Mouse (Mus musculus) left cerebral cortex, postnatal 4 days (tissue): ENCODE results near the gene Fn3k. TPM values are rescaled to one million over a fixed set of nuclear protein-coding genes. Genes with fewer than 3 reads are reported as not detected.
A peak's percentile ranks its signal among the peaks of the same experiment; 100 is the strongest.

Experiments
- DNase-seq: peaks from one replicate; pipeline ENCODE4 v3.0.0-alpha.2; 2022
- intact Hi-C: fragments of 180-260 bp; cut with DNase I; formaldehyde crosslinking; loops from one replicate; pipeline ENCODE4 v1.15.1; 2025
- total RNA-seq, 2 experiments: library from RNA; stranded (reverse); gene quantifications; 2 replicates each; pipeline ENCODE4 v1.2.3; 2021

Gene Fn3k
- total RNA-seq = 1 to 10 TPM; 4.9 to 5.7 TPM

- intact Hi-C loops = no loop called here
- peak; percentile 86 for DNase-seq
These were observed at the start of gene Fn3k for GRCm38 (mm10) chr11:121434156-121435155. Gene Fn3k, plus strand, starts transcription at chr11:121434913.

- intact Hi-C loops = no loop called here
- DNase-seq = peak; percentile 97
These were observed 46.8 kb upstream of the Fn3k start, which contains the start of gene Rab40b for GRCm38 (mm10) chr11:121387750-121388553. Gene Rab40b, minus strand, starts transcription at chr11:121388251.

GRCm38 (mm10) chr11:121388554-121388945, 46.2 kb upstream of the Fn3k start:
- intact Hi-C loops = no loop called here
- DNase-seq = no peak

DNA sequence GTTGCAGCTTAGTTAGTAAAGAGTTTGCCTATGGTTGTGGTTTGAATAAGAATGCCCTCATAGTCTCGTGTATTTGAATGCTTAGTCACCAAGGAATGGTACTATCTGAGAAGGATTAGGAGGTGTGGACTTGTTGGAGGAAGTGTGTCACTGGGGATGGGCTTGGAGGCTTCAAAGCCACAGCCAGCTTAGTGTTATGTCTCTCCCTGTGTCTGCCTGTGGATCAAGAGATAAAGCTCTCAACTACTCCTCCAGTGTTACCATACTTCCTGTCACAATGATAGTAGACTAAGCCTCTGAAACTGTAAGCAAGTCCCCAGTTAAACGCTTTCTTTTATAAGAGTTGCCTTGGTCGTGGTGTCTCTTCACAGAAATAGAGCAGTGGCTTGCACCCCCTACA, 43.9 kb upstream of the Fn3k start:
- intact Hi-C loops = no loop called here
- no peak for DNase-seq

DNA sequence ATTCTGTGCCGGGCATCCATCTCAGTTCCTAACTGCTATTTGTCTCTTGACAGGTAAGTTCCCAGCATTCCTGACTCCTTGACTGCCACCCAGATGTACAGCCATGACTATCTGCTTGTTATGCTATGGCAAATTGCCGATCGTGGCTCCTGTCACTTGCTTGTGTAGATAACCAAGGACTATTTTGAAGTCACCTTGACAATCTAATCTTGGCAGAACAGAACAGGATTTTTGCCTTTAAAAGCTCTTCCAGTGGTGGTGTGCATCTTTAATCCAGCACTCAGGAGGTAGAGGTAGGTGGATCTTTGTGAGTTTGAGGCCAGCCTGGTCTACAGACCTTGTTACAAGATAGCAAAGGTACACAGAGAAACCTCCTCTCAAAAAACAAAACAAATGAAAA, 42.3 kb upstream of the Fn3k start:
- no peak for DNase-seq
- intact Hi-C loops = no loop called here

GRCm38 (mm10) chr11:121407366-121408155, 27.2 kb upstream of the Fn3k start:
- intact Hi-C loops = no loop called here
- no peak for DNase-seq

GRCm38 (mm10) chr11:121414762-121415161, 20.0 kb upstream of the Fn3k start:
- intact Hi-C loops = no loop called here
- DNase-seq = no peak

GRCm38 (mm10) chr11:121415351-121415750, 19.4 kb upstream of the Fn3k start:
- no peak for DNase-seq
- intact Hi-C loops = no loop called here

DNA sequence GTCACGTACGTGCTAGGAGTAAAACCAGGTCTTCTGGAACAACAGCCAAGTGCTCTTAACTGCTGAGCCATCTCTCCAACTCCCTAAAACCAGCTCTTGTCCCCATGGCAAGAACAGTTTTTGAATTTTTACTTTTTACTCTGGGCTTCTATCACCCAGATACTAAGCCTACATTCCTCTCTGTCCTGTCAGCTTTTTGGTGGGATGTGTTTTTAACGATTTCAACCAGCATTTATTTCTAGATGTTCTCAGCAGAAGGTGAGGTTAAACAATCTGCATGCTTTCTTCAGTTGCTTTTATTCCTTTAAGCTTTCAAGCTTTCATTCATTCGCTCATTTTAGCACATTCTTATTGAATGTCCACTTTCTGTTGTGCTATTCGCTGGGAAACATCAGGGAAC, 16.7 kb upstream of the Fn3k start:
- intact Hi-C loops = no loop called here
- no peak for DNase-seq

GRCm38 (mm10) chr11:121418932-121419331, 15.8 kb upstream of the Fn3k start:
- intact Hi-C loops = no loop called here
- no peak for DNase-seq

DNA sequence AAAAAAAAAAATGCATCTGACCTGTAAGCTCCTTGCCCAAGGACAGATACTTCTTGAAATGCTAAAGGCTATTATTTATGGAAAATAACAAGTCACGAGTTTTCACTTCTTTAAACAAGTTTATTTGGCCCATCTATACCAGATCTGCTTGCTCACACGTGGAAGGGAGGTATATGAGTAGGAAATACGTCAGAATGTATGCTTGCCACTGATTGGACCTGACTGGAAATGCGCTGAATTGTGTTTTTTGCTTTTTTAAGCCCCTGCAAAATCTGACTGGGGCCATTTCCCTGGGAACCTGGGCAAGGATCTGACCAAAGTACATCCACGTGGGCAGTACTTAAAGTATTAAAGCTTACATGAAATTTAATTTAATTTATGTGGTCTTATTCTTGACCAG, 14.3 kb upstream of the Fn3k start:
- intact Hi-C loops = no loop called here
- no peak for DNase-seq

DNA sequence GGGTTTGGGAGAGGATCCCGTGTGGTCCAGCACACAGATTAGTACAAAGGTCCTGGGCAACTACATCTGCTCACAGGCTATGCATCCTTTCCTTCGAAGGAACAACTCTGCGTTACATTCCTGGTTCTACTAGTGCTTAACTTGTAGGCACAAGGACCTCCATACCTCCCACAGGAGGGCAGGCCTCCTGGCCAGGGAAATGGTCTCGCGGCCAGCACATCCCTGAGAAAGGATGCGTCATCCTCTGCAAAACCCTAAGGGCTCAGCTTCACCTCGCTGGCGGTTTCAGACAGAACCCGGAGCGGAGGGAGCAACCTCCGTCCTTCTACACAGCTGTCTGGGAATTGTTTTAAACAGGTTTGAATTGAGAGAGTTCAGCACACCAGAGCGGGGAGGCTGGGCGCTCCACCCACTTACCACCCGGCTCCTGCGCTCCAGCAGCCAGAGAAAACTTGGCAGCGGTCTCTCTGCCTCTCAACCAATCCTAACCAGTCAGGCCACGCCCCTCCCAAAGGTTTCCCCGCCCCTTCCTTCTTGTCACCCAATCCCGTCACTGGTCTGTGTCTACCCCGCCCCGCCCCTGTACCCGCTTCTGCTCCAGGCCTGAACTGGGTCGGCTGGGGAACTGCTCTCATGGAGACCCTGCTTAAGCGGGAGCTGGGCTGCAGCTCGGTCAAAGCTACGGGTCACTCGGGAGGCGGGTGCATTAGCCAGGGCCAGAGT, 13.7 kb upstream of the Fn3k start, which contains the start of gene Fn3krp:
Fn3krp (plus strand) TSS at position 572 of the 723 bp plus-strand sequence.
- intact Hi-C loops = no loop called here
- peak; percentile 100 for DNase-seq

DNA sequence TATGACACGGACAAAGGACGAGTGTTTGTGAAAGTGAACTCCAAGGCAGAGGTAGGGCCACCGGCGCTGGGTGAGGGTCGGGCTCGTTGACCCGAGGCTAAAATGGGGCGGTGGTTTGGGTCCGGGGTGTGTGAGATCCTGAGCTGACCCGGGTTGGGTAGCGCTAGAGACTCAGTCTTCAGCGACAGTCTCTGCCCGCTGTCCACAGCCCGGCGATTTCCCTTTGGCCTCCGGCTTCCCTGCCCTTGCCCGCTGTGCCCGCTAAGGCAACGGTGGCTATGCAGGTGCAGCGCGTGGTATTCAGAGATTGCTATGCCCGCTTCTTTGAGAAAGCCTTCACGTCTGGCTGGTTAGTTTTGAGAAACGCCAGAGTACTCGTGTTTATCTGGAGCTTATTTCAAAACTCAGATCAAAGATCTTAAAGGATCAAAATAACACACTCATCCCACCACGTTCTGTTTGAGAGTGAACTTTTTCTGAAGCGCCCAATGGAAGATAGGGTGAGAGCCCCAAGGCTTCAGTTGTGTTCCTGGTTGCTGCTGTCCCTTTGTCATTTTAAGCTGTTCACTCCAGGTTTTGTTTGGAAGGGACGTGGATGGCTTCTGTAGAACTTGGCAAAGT, 13.1 kb upstream of the Fn3k start:
- intact Hi-C loops = no loop called here
- no peak for DNase-seq

DNA sequence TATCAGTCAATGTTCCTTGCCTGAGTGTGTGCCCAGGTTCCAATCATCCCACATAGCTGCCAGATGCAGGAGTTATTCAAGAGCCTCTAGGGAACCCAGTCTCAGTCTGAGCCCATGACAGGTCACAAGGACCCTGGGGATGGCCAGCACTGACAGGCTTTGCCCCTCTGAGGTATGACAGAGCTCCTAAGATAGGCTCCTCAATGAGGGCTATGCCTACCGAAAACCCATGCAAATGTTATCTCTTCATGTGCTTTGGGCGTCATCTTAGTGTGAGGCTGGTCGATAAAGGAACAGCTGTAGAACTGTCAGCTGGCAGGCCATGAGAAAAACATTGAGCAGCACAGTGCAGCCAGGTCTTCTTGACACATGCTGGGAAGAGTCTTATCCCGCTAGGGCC, 1.3 kb upstream of the Fn3k start:
- DNase-seq = no peak
- intact Hi-C loops = no loop called here

GRCm38 (mm10) chr11:121437236-121437635, 2.5 kb downstream of the Fn3k start:
- intact Hi-C loops = no loop called here

GRCm38 (mm10) chr11:121439686-121440292, 5.1 kb downstream of the Fn3k start:
- intact Hi-C loops = no loop called here
- no peak for DNase-seq

More at GRCm38 (mm10) chr11:121437236-121437635, 2.5 kb downstream of the Fn3k start:
- no peak for DNase-seq

- intact Hi-C loops = no loop called here
- no peak for DNase-seq
These were observed 6.9 kb downstream of the Fn3k start for GRCm38 (mm10) chr11:121441653-121442052.

- intact Hi-C loops = no loop called here
- DNase-seq = no peak
These were observed 7.4 kb downstream of the Fn3k start for GRCm38 (mm10) chr11:121442076-121442475.

- DNase-seq = no peak
- intact Hi-C loops = no loop called here
These were observed 16.6 kb downstream of the Fn3k start for GRCm38 (mm10) chr11:121451216-121451726.
